In genomic region chr5:33220350-33221044, GRCm38 (mm10) we compare ENCODE assay signal across 10 mouse cellular contexts. TPM values are rescaled to one million over a fixed set of nuclear protein-coding genes. Genes with fewer than 3 reads are reported as not detected.
DNase-seq lines count a peak whose midpoint lies in the region; ATAC-seq and TF ChIP-seq lines count a peak whose summit lies in the region.
"Had no signal": no experiment of that assay in that cellular context is flagged by ENCODE, and none has a peak within 500 bp of the region (broad histone marks: within the 10 kb centered on the region; RNA-seq: fewer than 3 reads in every experiment).

No protein-coding gene starts in this region.

- no peaks in the 10 kb centered on the region for H3K27me3 ChIP-seq in kidney, embryonic 14.5 days (ENCODE audit: control insufficient read depth, insufficient read depth, low read length)
- H3K27me3 ChIP-seq: forebrain, embryonic 12.5 days had no signal

- no peak for ATAC-seq in kidney, embryonic 14.5 days (ENCODE audit: low FRiP score, low TSS enrichment)

- H3K4me3 ChIP-seq in kidney, embryonic 14.5 days (ENCODE audit: low read length) = no peak overlapping the region
- H3K4me3 ChIP-seq in left cerebral cortex, adult 2 months = no peak overlapping the region
- H3K4me3 ChIP-seq: forebrain, embryonic 12.5 days had no signal

- peak; percentile 80 to 86 for DNase-seq in cerebellum, postnatal 10 days
- DNase-seq in cerebellum, adult 11 months = no peak
- no peak for DNase-seq in kidney, adult 18-20 months
- DNase-seq in left cerebral cortex, adult 2 months (ENCODE audit: extremely low spot score in 1 of 2, low spot score in 2 of 2) = peak; percentile 23 to 63
- peak; percentile 72 to 76 for DNase-seq in right cerebral cortex, postnatal 10 days (ENCODE audit: low spot score in 2 of 2)
- no peak for DNase-seq in thymus, adult 18-20 months
- DNase-seq in retina, embryonic 14.5 days (ENCODE audit: low spot score) = no peak

- intact Hi-C loops in left cerebral cortex, adult 2 months (cut with DNase I) = loop anchor here (2.0 kb wide), 1 partner anchor 54 kb away; the partner anchor contains the start of gene Ctbp1

- no peak overlapping the region for H3K4me2 ChIP-seq in kidney, embryonic 14.5 days (replicated peaks; ENCODE audit: low read depth, low read length)
- H3K4me2 ChIP-seq: forebrain, embryonic 12.5 days had no signal

- WGBS in kidney, embryonic 14.5 days = 54% methylated on average over 10 of the region's 10 CpGs

- H3K36me3 ChIP-seq in kidney, embryonic 14.5 days (ENCODE audit: control insufficient read depth, insufficient read depth, low read length) = no peaks in the 10 kb centered on the region
- H3K36me3 ChIP-seq: forebrain, embryonic 12.5 days had no signal

- H3K9me3 ChIP-seq in kidney, embryonic 14.5 days (ENCODE audit: control insufficient read depth, low read length) = no peaks in the 10 kb centered on the region
- H3K9me3 ChIP-seq: forebrain, embryonic 12.5 days had no signal

- H3K9ac ChIP-seq in kidney, embryonic 14.5 days (ENCODE audit: low read depth, low read length) = 0 out of 2 replicates have a peak overlapping the region, but pooled peaks have one; percentile 12
- H3K9ac ChIP-seq: forebrain, embryonic 12.5 days; liver, embryonic 14.5 days had no signal

- H3K27ac ChIP-seq in kidney, embryonic 14.5 days (ENCODE audit: low read depth, low read length) = no peak overlapping the region
- H3K27ac ChIP-seq in left cerebral cortex, adult 2 months = no peak overlapping the region
- H3K27ac ChIP-seq: forebrain, embryonic 12.5 days; liver, embryonic 14.5 days had no signal

- H3K4me1 ChIP-seq in kidney, embryonic 14.5 days (ENCODE audit: control insufficient read depth, insufficient read depth, low read length) = peaks cover 12% of the 10 kb centered on the region; the same call in 1 of the 2 replicates

- TF ChIP-seq CTCF in left cerebral cortex, adult 2 months (IDR thresholded peaks at IDR 0.05) = no peak

RNA-seq across cellular contexts. Expression of gene Spon2, which starts 2.2 kb away (rescaled TPM):
- 3.9 and 4.2 TPM in 2 replicates for polyA plus RNA-seq in kidney, embryonic 14.5 days (2014; fragmentation: Nextera tagmentation; extraction: Ambion mirVana)
- under 1 TPM in 1 of 2 experiments, not detected in 1; 0.56 TPM for total RNA-seq in left cerebral cortex, adult 2 months (2021)

RNA-seq across cellular contexts. Expression of gene Ctbp1, which starts 54.3 kb away (rescaled TPM):
- polyA plus RNA-seq in kidney, embryonic 14.5 days (2014; fragmentation: Nextera tagmentation; extraction: Ambion mirVana) = 241 and 398 TPM in 2 replicates
- total RNA-seq in left cerebral cortex, adult 2 months (2021) = 100 to 1,000 TPM; 315 to 319 TPM

Comparison
In these comparisons a context has a peak if more than half of its experiments do, and no peak if none do; other contexts are left out.
1. DNase-seq: peak in cerebellum, postnatal 10 days (2 of 2), left cerebral cortex, adult 2 months (2 of 2) and right cerebral cortex, postnatal 10 days (2 of 2); none in cerebellum, adult 11 months (single experiment), kidney, adult 18-20 months (single experiment), thymus, adult 18-20 months (0 of 2) and retina, embryonic 14.5 days (single experiment).